Comparison of ENCODE assay signal across 32 mouse cellular contexts in genomic region chr7:71287441-71287840, GRCm38 (mm10).
"Had no signal": no experiment of that assay in that cellular context is flagged by ENCODE, and none has a peak within 500 bp of the region (broad histone marks: within the 10 kb centered on the region; RNA-seq: fewer than 3 reads in every experiment).

No protein-coding gene starts in this region.

- H3K27me3 ChIP-seq: limb, embryonic 12.5 days; limb, embryonic 13.5 days; limb, embryonic 15.5 days; liver, embryonic 12.5 days; liver, embryonic 13.5 days; liver, embryonic 15.5 days; lung, embryonic 15.5 days; midbrain, embryonic 12.5 days; midbrain, embryonic 13.5 days; midbrain, embryonic 15.5 days; neural tube, embryonic 12.5 days had no signal

- H3K27ac ChIP-seq: limb, embryonic 10.5 days; limb, embryonic 12.5 days; limb, embryonic 13.5 days; limb, embryonic 15.5 days; liver, embryonic 12.5 days; liver, embryonic 13.5 days; liver, embryonic 14.5 days; liver, embryonic 15.5 days; lung, embryonic 15.5 days; macrophage; midbrain, embryonic 10.5 days; midbrain, embryonic 12.5 days; midbrain, embryonic 13.5 days; midbrain, embryonic 15.5 days; neural tube, embryonic 12.5 days had no signal

- H3K9ac ChIP-seq: limb, embryonic 12.5 days; limb, embryonic 13.5 days; limb, embryonic 15.5 days; liver, embryonic 12.5 days; liver, embryonic 13.5 days; liver, embryonic 14.5 days; liver, embryonic 15.5 days; liver, postnatal 0 days; lung, embryonic 14.5 days; lung, embryonic 15.5 days; midbrain, embryonic 12.5 days; midbrain, embryonic 13.5 days; midbrain, embryonic 15.5 days; neural tube, embryonic 12.5 days had no signal

- H3K4me2 ChIP-seq: limb, embryonic 12.5 days; limb, embryonic 13.5 days; limb, embryonic 15.5 days; liver, embryonic 11.5 days; liver, embryonic 12.5 days; liver, embryonic 13.5 days; liver, embryonic 15.5 days; lung, embryonic 14.5 days; lung, embryonic 15.5 days; midbrain, embryonic 11.5 days; midbrain, embryonic 12.5 days; midbrain, embryonic 13.5 days; midbrain, embryonic 15.5 days; neural tube, embryonic 12.5 days had no signal

- ATAC-seq: liver, embryonic 12.5 days; liver, postnatal 0 days; lung, postnatal 0 days; midbrain, embryonic 13.5 days; midbrain, embryonic 15.5 days; midbrain, embryonic 16.5 days had no signal

- H3K4me3 ChIP-seq: limb, embryonic 10.5 days; limb, embryonic 12.5 days; limb, embryonic 13.5 days; limb, embryonic 15.5 days; liver, embryonic 12.5 days; liver, embryonic 13.5 days; liver, embryonic 15.5 days; lung, embryonic 15.5 days; megakaryocyte, embryonic 14.5 days; midbrain, embryonic 10.5 days; midbrain, embryonic 12.5 days; midbrain, embryonic 13.5 days; midbrain, embryonic 15.5 days; myocyte; neural tube, embryonic 12.5 days had no signal

- H3K9me3 ChIP-seq: limb, embryonic 10.5 days; limb, embryonic 15.5 days; liver, embryonic 12.5 days; liver, embryonic 13.5 days; liver, embryonic 15.5 days; lung, embryonic 15.5 days; midbrain, embryonic 13.5 days; midbrain, embryonic 15.5 days; neural tube, embryonic 12.5 days had no signal

- H3K36me3 ChIP-seq: limb, embryonic 10.5 days; limb, embryonic 12.5 days; limb, embryonic 13.5 days; limb, embryonic 15.5 days; liver, embryonic 12.5 days; liver, embryonic 13.5 days; liver, embryonic 15.5 days; lung, embryonic 15.5 days; midbrain, embryonic 10.5 days; midbrain, embryonic 12.5 days; midbrain, embryonic 13.5 days; midbrain, embryonic 15.5 days; neural tube, embryonic 12.5 days had no signal

- H3K4me1 ChIP-seq: limb, embryonic 15.5 days; liver, embryonic 12.5 days; liver, embryonic 13.5 days; liver, embryonic 15.5 days; megakaryocyte, embryonic 14.5 days; midbrain, embryonic 10.5 days; midbrain, embryonic 12.5 days; midbrain, embryonic 13.5 days; midbrain, embryonic 15.5 days; neural tube, embryonic 12.5 days had no signal

- DNase-seq: left cerebral cortex, postnatal 4 days; liver; liver, embryonic 13.5 days; liver, postnatal 0 days; lung, adult 18-20 months; lung, adult 2 months; lung, embryonic 14.5 days; lung, postnatal 10 days; lung, postnatal 14 days; lung, postnatal 36 days; lung, postnatal 4 days; midbrain, embryonic 14.5 days had no signal
